Mouse (Mus musculus) embryonic facial prominence, embryonic 10.5 days (tissue): Measurements from ENCODE around the gene Il10rb. TPM values are rescaled to one million over a fixed set of nuclear protein-coding genes. Genes with fewer than 3 reads are reported as not detected.

Experiments
- DNase-seq: peaks from one replicate; pipeline ENCODE4 v3.0.0-alpha.2; 2017; ENCODE audit warnings: low spot score
- H3K27ac ChIP-seq: fragments of 300-500 bp; sonication (generic); replicated peaks from 2 replicates; pipeline ENCODE4 v1.5.1; 2016; ENCODE audit warnings: mild to moderate bottlenecking
- H3K27me3 ChIP-seq: fragments of 300-500 bp; sonication (generic); replicated peaks from 2 replicates; pipeline ENCODE4 v1.6.1; 2016; ENCODE audit warnings: low read depth, mild to moderate bottlenecking; ENCODE audit not compliant: poor library complexity, severe bottlenecking
- H3K36me3 ChIP-seq: fragments of 300-500 bp; sonication (generic); replicated peaks from 2 replicates; pipeline ENCODE4 v1.6.1; 2016; ENCODE audit warnings: mild to moderate bottlenecking, moderate library complexity
- H3K4me1 ChIP-seq: fragments of 300-500 bp; sonication (generic); 2 replicates; pipeline ENCODE4 v1.6.1; 2016
- H3K4me3 ChIP-seq: fragments of 300-500 bp; sonication (generic); 2 replicates; pipeline ENCODE4 v1.5.1; 2016; ENCODE audit warnings: mild to moderate bottlenecking, moderate library complexity
- H3K9me3 ChIP-seq: fragments of 300-500 bp; sonication (generic); 2 replicates; pipeline ENCODE4 v1.6.1; 2016; ENCODE audit warnings: mild to moderate bottlenecking
- WGBS: fragments of 180-500 bp; shearing (Covaris S2); methylation state at CpG from one replicate; pipeline ENCODE4 v1.1.7; 2016; 5-methylcytosine and 5-hydroxymethylcytosine counted together
- polyA plus RNA-seq: library from polyadenylated mRNA; unstranded; fragments of >200 nt; fragmentation: Nextera tagmentation; extraction: Ambion mirVana; gene quantifications from 2 replicates; pipeline ENCODE4 v1.2.1, GENCODE M21; 2016

The Il10rb gene
- polyA plus RNA-seq, 1 experiment from 2014 or later, result 8.9 TPM

GRCm38 (mm10) chr16:91372577-91373472 lies 33.1 kb upstream of the Il10rb start, which contains the start of gene Ifnar2:
Ifnar2 (plus strand) TSS chr16:91372783.
- Histone ChIP-seq H3K27me3 (no peaks in the 10 kb centered on the region), H3K36me3 (peaks cover 26% of the 10 kb centered on the region), H3K9me3 (0 out of 2 replicates have a peak, but pooled peaks cover 2% of the 10 kb centered on the region), H3K4me3 (peak within 1 kb of the TSS; percentile 89), H3K27ac (peak within 1 kb of the TSS; percentile 97), H3K4me1 (peaks cover 23% of the 10 kb centered on the region)
- under 1% methylated on average over 62 of the region's 62 CpGs for WGBS
- peak; percentile 85 for DNase-seq

- no peaks in the 10 kb centered on the region for H3K27me3 ChIP-seq
- WGBS, result 43% methylated on average over 13 of the region's 13 CpGs
- no peak for DNase-seq
- H3K9me3 ChIP-seq, result no peaks in the 10 kb centered on the region
- peaks cover 26% of the 10 kb centered on the region for H3K36me3 ChIP-seq
- H3K4me3 ChIP-seq, result peak overlapping the region; percentile 89
- peaks cover 31% of the 10 kb centered on the region for H3K4me1 ChIP-seq
- H3K27ac ChIP-seq, result peak overlapping the region; percentile 97
These were observed 32.3 kb upstream of the Il10rb start for GRCm38 (mm10) chr16:91373473-91374252.

- WGBS, result 88% methylated on average over 3 of the region's 3 CpGs
- peaks cover 37% of the 10 kb centered on the region for H3K4me1 ChIP-seq
- no peak for DNase-seq
These were observed 31.7 kb upstream of the Il10rb start for GRCm38 (mm10) chr16:91374253-91374634.

GRCm38 (mm10) chr16:91376701-91377100 lies 29.3 kb upstream of the Il10rb start:
- Histone ChIP-seq H3K4me1 (peaks cover 41% of the 10 kb centered on the region), H3K9me3 (no peaks in the 10 kb centered on the region), H3K4me3 (no peak overlapping the region), H3K27me3 (no peaks in the 10 kb centered on the region), H3K27ac (no peak overlapping the region), H3K36me3 (peaks cover 26% of the 10 kb centered on the region)
- DNase-seq, result no peak
- 95% methylated on average over 10 of the region's 10 CpGs for WGBS

More at GRCm38 (mm10) chr16:91374253-91374634, 31.7 kb upstream of the Il10rb start:
- Histone ChIP-seq H3K36me3 (peaks cover 26% of the 10 kb centered on the region), H3K4me3 (peak overlapping the region; percentile 89), H3K27me3 (no peaks in the 10 kb centered on the region), H3K27ac (no peak overlapping the region), H3K9me3 (no peaks in the 10 kb centered on the region)

- Histone ChIP-seq H3K4me3 (peak overlapping the region; percentile 32; the same call in 1 of the 2 replicates), H3K9me3 (no peaks in the 10 kb centered on the region), H3K27ac (peak overlapping the region; percentile 48), H3K27me3 (no peaks in the 10 kb centered on the region), H3K4me1 (peaks cover 35% of the 10 kb centered on the region), H3K36me3 (peaks cover 36% of the 10 kb centered on the region)
- DNase-seq, result no peak
- WGBS, result 31% methylated on average over 17 of the region's 17 CpGs
These were observed 27.5 kb upstream of the Il10rb start for GRCm38 (mm10) chr16:91378431-91378986.

- H3K9me3 ChIP-seq, result no peaks in the 10 kb centered on the region
- H3K36me3 ChIP-seq, result peaks cover 41% of the 10 kb centered on the region
- peak overlapping the region; percentile 32; the same call in 1 of the 2 replicates for H3K4me3 ChIP-seq
- H3K4me1 ChIP-seq, result peaks cover 30% of the 10 kb centered on the region
- no peaks in the 10 kb centered on the region for H3K27me3 ChIP-seq
- 22% methylated on average over 9 of the region's 9 CpGs for WGBS
- H3K27ac ChIP-seq, result peak overlapping the region; percentile 48
- DNase-seq, result peak; percentile 39
These were observed 27.0 kb upstream of the Il10rb start for GRCm38 (mm10) chr16:91378991-91379390.

- H3K27ac ChIP-seq, result peak overlapping the region; percentile 48
- peak overlapping the region; percentile 32; the same call in 1 of the 2 replicates for H3K4me3 ChIP-seq
- DNase-seq, result no peak
- peaks cover 26% of the 10 kb centered on the region for H3K4me1 ChIP-seq
- H3K9me3 ChIP-seq, result no peaks in the 10 kb centered on the region
- WGBS, result 40% methylated on average over 3 of the region's 3 CpGs
- peaks cover 45% of the 10 kb centered on the region for H3K36me3 ChIP-seq
- H3K27me3 ChIP-seq, result no peaks in the 10 kb centered on the region
These were observed 26.6 kb upstream of the Il10rb start for GRCm38 (mm10) chr16:91379412-91379811.

- peaks cover 49% of the 10 kb centered on the region for H3K36me3 ChIP-seq
- no peaks in the 10 kb centered on the region for H3K9me3 ChIP-seq
- H3K27me3 ChIP-seq, result no peaks in the 10 kb centered on the region
- H3K27ac ChIP-seq, result no peak overlapping the region
- peaks cover 26% of the 10 kb centered on the region for H3K4me1 ChIP-seq
- H3K4me3 ChIP-seq, result no peak overlapping the region
- WGBS, result 81% methylated on average over 5 of the region's 5 CpGs
- DNase-seq, result no peak
These were observed 25.8 kb upstream of the Il10rb start for GRCm38 (mm10) chr16:91380151-91380550.

GRCm38 (mm10) chr16:91381606-91382005 lies 24.4 kb upstream of the Il10rb start:
- Histone ChIP-seq H3K27me3 (no peaks in the 10 kb centered on the region), H3K4me1 (peaks cover 33% of the 10 kb centered on the region), H3K9me3 (no peaks in the 10 kb centered on the region), H3K27ac (no peak overlapping the region), H3K4me3 (no peak overlapping the region), H3K36me3 (peaks cover 48% of the 10 kb centered on the region)
- WGBS, result 83% methylated on average over 4 of the region's 4 CpGs
- DNase-seq, result no peak

GRCm38 (mm10) chr16:91382261-91382790 lies 23.6 kb upstream of the Il10rb start:
- no peak for DNase-seq
- no peaks in the 10 kb centered on the region for H3K27me3 ChIP-seq

GRCm38 (mm10) chr16:91384221-91384620 lies 21.7 kb upstream of the Il10rb start:
- Histone ChIP-seq H3K27me3 (no peaks in the 10 kb centered on the region), H3K4me3 (no peak overlapping the region), H3K4me1 (peaks cover 14% of the 10 kb centered on the region), H3K27ac (no peak overlapping the region), H3K36me3 (peaks cover 67% of the 10 kb centered on the region), H3K9me3 (no peaks in the 10 kb centered on the region)
- WGBS, result 88% methylated on average over 4 of the region's 4 CpGs
- no peak for DNase-seq

More at GRCm38 (mm10) chr16:91382261-91382790, 23.6 kb upstream of the Il10rb start:
- H3K4me3 ChIP-seq, result no peak overlapping the region
- WGBS, result 87% methylated on average over 9 of the region's 9 CpGs
- no peaks in the 10 kb centered on the region for H3K9me3 ChIP-seq
- H3K36me3 ChIP-seq, result peaks cover 50% of the 10 kb centered on the region
- H3K4me1 ChIP-seq, result peaks cover 31% of the 10 kb centered on the region
- no peak overlapping the region for H3K27ac ChIP-seq

- WGBS, result 54% methylated on average over 10 of the region's 10 CpGs
- Histone ChIP-seq H3K27ac (no peak overlapping the region), H3K27me3 (no peaks in the 10 kb centered on the region), H3K4me3 (no peak overlapping the region), H3K36me3 (peaks cover 78% of the 10 kb centered on the region), H3K4me1 (peaks cover 11% of the 10 kb centered on the region), H3K9me3 (no peaks in the 10 kb centered on the region)
- DNase-seq, result no peak
These were observed 20.3 kb upstream of the Il10rb start for GRCm38 (mm10) chr16:91385621-91386020.
